Mouse (Mus musculus) intestine, embryonic 16.5 days (tissue): ENCODE data around the gene Gm49378. TPM values are rescaled to one million over a fixed set of nuclear protein-coding genes. Genes with fewer than 3 reads are reported as not detected.

Experiments used
- ATAC-seq: fragments of 200-750 bp; cut with Nextera tagmentation; 2 replicates; pipeline ENCODE4 v1.8.0; 2017; ENCODE audit warnings: moderate TSS enrichment, moderate library complexity
- H3K27ac ChIP-seq: fragments of 300-500 bp; sonication (generic); 2 replicates; pipeline ENCODE4 v1.5.1; 2014; ENCODE audit warnings: mild to moderate bottlenecking, low read length
- H3K27me3 ChIP-seq: fragments of 300-500 bp; sonication (generic); replicated peaks from 2 replicates; pipeline ENCODE4 v1.6.1; 2014; ENCODE audit warnings: low read length, control low read depth, mixed read lengths; ENCODE audit not compliant: control insufficient read depth, insufficient read depth
- H3K36me3 ChIP-seq: fragments of 300-500 bp; sonication (generic); 2 replicates; pipeline ENCODE4 v1.6.1; 2014; ENCODE audit warnings: low read length, control low read depth; ENCODE audit not compliant: control insufficient read depth, insufficient read depth
- H3K4me1 ChIP-seq: fragments of 300-500 bp; sonication (generic); 2 replicates; pipeline ENCODE4 v1.6.1; 2014; ENCODE audit warnings: low read length, control low read depth, mixed read lengths; ENCODE audit not compliant: control insufficient read depth, insufficient read depth
- H3K4me2 ChIP-seq: fragments of 300-500 bp; sonication (generic); 2 replicates; pipeline ENCODE4 v1.6.1; 2014; ENCODE audit warnings: low read depth, low read length, control low read depth
- H3K4me3 ChIP-seq: fragments of 300-500 bp; sonication (generic); 2 replicates; pipeline ENCODE4 v1.5.1; 2014; ENCODE audit warnings: mild to moderate bottlenecking, low read length
- H3K9ac ChIP-seq: fragments of 300-500 bp; sonication (generic); 2 replicates; pipeline ENCODE4 v1.6.1; 2014; ENCODE audit warnings: low read depth, low read length
- H3K9me3 ChIP-seq: fragments of 300-500 bp; sonication (generic); 2 replicates; pipeline ENCODE4 v1.6.1; 2016; ENCODE audit warnings: low read length, control low read depth; ENCODE audit not compliant: control insufficient read depth
- WGBS: fragments of 180-500 bp; shearing (Covaris S2); extraction: QIAGEN DNeasy Blood & Tissue Kit; methylation state at CpG from one replicate; pipeline ENCODE4 v1.1.7; 2014; 5-methylcytosine and 5-hydroxymethylcytosine counted together
- polyA plus RNA-seq: library from polyadenylated mRNA; unstranded; fragments of >200 nt; fragmentation: Nextera tagmentation; extraction: Ambion mirVana; gene quantifications from 2 replicates; pipeline ENCODE4 v1.2.1, GENCODE M21; 2015

The Gm49378 gene
- polyA plus RNA-seq, 1 experiment from 2014 or later = 0.70 TPM

DNA sequence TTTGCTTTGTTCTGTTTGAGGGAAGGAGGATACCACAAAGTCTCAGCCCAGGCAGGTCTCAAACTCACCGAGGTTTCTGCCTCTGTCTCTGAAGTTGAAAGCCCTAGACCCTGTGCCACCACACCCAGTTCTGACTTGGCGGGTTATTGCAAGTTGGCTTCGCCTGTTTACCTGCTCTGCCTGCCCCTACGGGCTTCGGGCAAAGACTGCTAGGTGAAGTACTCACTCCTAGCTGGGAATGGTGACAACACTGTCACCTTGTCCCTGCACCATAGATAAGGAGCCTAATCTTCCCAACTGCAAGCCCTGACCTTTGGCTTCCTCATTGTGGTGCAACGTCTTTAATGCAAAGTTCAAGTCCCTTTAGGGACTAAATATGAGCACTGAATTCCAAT is 52.1 kb downstream of the Gm49378 start:
- 40% methylated on average over 6 of the region's 6 CpGs for WGBS
- H3K9me3 ChIP-seq = no peaks in the 10 kb centered on the region
- H3K4me1 ChIP-seq = peaks cover 13% of the 10 kb centered on the region
- no peak overlapping the region for H3K9ac ChIP-seq
- ATAC-seq = peak; percentile 82
- H3K27me3 ChIP-seq = no peaks in the 10 kb centered on the region
- peak overlapping the region; percentile 91 for H3K4me2 ChIP-seq
- peaks cover 7% of the 10 kb centered on the region; the same call in 1 of the 2 replicates for H3K36me3 ChIP-seq
- peak overlapping the region; percentile 70; the same call in 1 of the 2 replicates for H3K27ac ChIP-seq
- H3K4me3 ChIP-seq = no peak overlapping the region

DNA sequence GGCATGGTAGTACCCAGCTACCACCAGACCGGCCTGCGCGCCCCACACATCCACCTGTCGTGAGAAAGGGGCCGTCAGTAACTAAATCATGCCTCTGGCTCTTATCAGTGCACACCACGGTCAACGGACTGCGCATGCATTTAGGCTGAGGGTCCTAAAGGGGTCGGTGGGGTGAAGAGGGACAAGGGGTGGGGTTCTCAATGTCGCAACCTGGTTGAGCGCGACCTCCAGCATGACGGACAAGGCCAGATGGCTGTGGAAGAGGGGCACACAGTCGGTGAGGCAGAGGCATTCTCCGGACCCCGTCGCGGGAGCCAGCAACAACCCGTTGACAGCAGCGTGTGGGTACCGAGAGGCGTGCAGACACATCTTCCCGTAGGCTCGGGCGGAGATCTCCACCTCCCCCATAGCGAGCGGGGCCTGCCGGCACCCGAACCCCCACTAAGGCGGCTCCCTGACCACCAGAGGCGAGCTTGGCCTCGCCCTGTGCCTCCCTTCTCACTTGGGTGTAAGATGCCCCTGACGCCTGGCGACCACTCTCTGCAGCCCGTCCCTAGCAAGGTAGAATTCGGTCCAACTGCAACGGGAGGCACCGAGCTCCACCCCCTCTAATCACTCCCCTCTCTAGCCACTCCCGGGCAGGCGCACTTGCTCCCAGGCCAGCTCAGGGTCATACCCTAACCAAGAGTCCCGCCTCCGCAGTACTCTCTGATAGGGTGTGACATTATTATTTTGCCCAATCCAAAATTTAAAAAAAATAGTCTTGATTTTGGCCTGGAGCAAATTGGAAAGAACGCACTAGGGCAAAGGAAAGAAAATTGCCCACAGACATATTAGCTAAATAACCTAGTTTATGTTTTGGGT is 52.8 kb downstream of the Gm49378 start, which contains the start of gene Emc9:
TSS of gene Emc9 (minus strand) at position 601 of the 864 bp plus-strand sequence.
- 4% methylated on average over 42 of the region's 43 CpGs for WGBS
- peak; percentile 94 for ATAC-seq

DNA sequence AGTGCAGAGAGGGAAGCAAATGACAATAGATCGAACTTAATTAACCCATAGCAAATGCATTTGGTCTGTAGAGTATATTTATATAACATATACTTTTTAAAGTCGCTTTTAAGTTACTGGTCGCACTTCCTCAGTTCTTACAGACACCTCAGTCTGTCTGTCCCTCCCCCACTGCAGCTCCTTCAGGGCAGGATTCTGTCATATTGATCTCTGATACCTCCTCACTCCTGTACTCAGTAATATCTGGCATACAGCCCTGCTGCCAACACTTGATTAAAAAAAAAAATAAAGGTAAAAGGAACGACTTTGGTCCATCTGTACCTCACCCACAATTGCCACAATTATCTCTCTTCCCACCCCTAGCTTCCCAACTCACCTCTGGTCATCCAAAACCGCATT is 53.4 kb downstream of the Gm49378 start:
- H3K9ac ChIP-seq = peak overlapping the region; percentile 74
- 37% methylated on average over 5 of the region's 5 CpGs for WGBS
- H3K9me3 ChIP-seq = no peaks in the 10 kb centered on the region

More for the DNA sequence above, 52.8 kb downstream of the Gm49378 start, which contains the start of gene Emc9:
- peak within 1 kb of the TSS; percentile 74 for H3K9ac ChIP-seq
- H3K4me2 ChIP-seq = peak within 1 kb of the TSS; percentile 91
- no peaks in the 10 kb centered on the region for H3K27me3 ChIP-seq
- peak within 1 kb of the TSS; percentile 70 for H3K27ac ChIP-seq
- peak within 1 kb of the TSS; percentile 64 for H3K4me3 ChIP-seq
- peaks cover 9% of the 10 kb centered on the region for H3K4me1 ChIP-seq
- H3K36me3 ChIP-seq = peaks cover 12% of the 10 kb centered on the region
- no peaks in the 10 kb centered on the region for H3K9me3 ChIP-seq

DNA sequence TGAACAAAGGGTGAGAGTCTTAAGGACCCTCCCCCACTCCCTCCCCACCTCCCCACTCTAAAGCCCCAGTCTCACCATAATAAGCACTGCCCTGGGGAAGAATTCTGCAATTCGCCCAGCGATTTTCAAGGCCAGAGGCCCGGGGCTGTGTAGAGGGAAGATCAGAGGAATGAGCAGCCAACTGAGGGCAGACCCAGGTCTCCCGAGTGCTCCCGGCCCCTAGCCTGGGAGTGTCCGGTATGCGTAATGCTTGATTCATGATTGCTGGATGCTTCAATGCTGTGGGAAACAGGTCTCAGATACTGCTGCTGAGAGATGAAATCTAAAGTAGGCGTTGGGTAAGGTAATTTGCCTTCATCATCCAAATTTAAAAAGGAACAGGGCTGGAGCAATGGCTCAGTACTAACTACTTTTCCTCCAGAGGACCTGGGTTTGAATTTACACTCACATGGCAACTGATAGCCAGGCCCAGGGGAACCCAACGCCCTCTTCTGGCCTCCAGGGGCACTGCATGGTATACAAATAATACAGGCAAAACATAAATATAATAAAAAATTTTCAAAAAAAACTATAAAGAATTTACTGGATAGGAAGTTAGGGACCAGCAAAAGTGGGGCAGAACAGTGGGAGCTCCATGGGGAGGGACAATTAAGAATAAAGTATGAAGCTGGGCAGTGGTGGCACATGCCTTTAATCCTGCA is 55.6 kb downstream of the Gm49378 start:
- no peak overlapping the region for H3K9ac ChIP-seq
- no peak overlapping the region for H3K4me3 ChIP-seq
- H3K9me3 ChIP-seq = no peaks in the 10 kb centered on the region
- ATAC-seq = no peak
- peaks cover 18% of the 10 kb centered on the region for H3K4me1 ChIP-seq
- peaks cover 13% of the 10 kb centered on the region for H3K36me3 ChIP-seq
- 69% methylated on average over 9 of the region's 9 CpGs for WGBS
- H3K4me2 ChIP-seq = no peak overlapping the region
- H3K27ac ChIP-seq = no peak overlapping the region
- no peaks in the 10 kb centered on the region for H3K27me3 ChIP-seq

More for the DNA sequence above, 53.4 kb downstream of the Gm49378 start:
- no peak overlapping the region for H3K27ac ChIP-seq
- H3K4me3 ChIP-seq = peak overlapping the region; percentile 64
- H3K4me1 ChIP-seq = 0 out of 2 replicates have a peak, but pooled peaks cover 9% of the 10 kb centered on the region
- H3K36me3 ChIP-seq = peaks cover 13% of the 10 kb centered on the region
- H3K27me3 ChIP-seq = no peaks in the 10 kb centered on the region
- ATAC-seq = no peak
- peak overlapping the region; percentile 91 for H3K4me2 ChIP-seq

DNA sequence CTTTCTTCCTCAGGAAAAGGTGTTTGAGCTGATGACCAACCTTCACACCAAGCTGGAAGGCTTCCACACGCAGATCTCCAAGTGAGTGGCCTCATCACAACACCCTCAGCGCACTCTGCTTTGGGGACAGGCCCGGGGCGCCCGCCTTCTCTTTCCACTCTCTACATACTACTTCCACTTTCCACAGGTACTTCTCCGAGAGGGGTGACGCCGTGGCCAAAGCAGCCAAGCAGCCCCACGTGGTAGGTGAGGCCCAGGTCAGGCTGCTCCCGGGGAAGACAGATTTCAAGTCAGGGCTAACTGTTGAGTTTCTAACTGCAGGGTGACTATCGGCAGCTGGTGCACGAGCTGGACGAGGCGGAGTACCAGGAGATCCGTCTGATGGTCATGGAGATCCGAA is 57.0 kb downstream of the Gm49378 start:
- 95% methylated on average over 16 of the region's 16 CpGs for WGBS
- Histone ChIP-seq H3K27ac (no peak overlapping the region), H3K27me3 (no peaks in the 10 kb centered on the region), H3K9me3 (no peaks in the 10 kb centered on the region), H3K4me1 (peaks cover 18% of the 10 kb centered on the region), H3K4me3 (no peak overlapping the region), H3K36me3 (peaks cover 13% of the 10 kb centered on the region), H3K4me2 (no peak overlapping the region), H3K9ac (no peak overlapping the region)
- no peak for ATAC-seq

DNA sequence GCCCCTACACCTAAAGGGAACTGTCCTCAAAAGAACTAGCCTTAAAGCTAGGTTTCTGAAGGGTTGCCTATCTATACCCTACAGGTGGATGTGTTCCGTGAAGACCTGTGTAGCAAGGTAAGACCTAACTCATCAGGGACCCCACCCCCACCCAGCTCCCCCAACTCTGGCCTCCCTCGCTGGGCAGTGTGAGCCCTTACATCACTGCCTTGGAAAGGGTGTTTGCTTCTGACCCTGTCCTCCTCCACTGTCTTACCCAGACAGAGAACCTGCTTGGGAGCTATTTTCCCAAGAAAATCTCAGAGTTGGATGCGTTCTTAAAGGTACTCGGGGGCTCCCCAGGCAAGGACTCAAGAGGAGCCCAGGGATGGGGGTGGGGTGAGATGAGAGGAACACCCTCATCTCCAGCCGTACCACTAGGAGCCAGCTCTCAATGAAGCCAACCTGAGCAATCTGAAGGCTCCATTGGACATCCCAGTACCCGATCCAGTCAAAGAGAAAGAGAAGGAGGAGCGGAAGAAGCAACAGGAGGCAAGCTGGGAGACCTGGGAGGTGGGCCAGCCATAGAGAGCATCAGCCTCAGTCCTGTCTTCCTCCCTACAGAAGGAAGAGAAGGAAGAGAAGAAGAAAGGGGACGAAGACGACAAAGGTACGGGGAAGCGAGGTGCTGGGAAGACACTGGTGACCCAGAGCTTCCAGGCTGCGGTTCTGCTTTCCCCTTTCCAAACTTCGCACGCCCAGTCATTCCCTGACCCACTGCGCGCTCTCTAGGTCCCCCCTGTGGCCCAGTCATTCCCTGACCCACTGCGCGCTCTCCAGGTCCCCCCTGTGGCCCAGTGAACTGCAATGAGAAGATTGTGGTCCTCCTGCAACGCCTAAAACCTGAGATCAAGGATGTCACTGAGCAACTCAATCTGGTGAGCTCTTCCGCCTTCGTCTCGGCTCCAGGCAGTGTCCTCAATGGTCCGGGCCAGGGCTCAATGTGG is 57.9 kb downstream of the Gm49378 start:
- Histone ChIP-seq H3K27ac (no peak overlapping the region), H3K27me3 (no peaks in the 10 kb centered on the region), H3K4me1 (peaks cover 18% of the 10 kb centered on the region), H3K4me3 (no peak overlapping the region), H3K36me3 (peaks cover 13% of the 10 kb centered on the region), H3K9ac (no peak overlapping the region), H3K9me3 (no peaks in the 10 kb centered on the region), H3K4me2 (no peak overlapping the region)
- WGBS = 86% methylated on average over 23 of the region's 23 CpGs
- no peak for ATAC-seq

Other genes starting within 250 kb of the Gm49378 start
- 165 and 167 TPM in 2 replicates for gene Dhrs4, start 159.1 kb downstream of the Gm49378 start, polyA plus RNA-seq
- gene Carmil3, start 147.2 kb downstream of the Gm49378 start, polyA plus RNA-seq = 1.0 TPM in 2 replicates
- gene Cpne6, start 127.5 kb downstream of the Gm49378 start, polyA plus RNA-seq = 0.61 TPM in 2 replicates
- gene Nrl, start 112.9 kb downstream of the Gm49378 start, polyA plus RNA-seq = not detected in 2 replicates
- gene Pck2, start 97.6 kb downstream of the Gm49378 start, polyA plus RNA-seq = 46.2 and 51.8 TPM in 2 replicates
- gene Dcaf11, start 77.9 kb downstream of the Gm49378 start, polyA plus RNA-seq = 102 and 104 TPM in 2 replicates
- gene A730061H03Rik, start 77.5 kb downstream of the Gm49378 start, polyA plus RNA-seq = 2.0 and 2.2 TPM in 2 replicates
- gene Fitm1, start 62.3 kb downstream of the Gm49378 start, polyA plus RNA-seq = 0.18 and 0.28 TPM in 2 replicates
- 217 and 224 TPM in 2 replicates for gene Psme1, start 59.8 kb downstream of the Gm49378 start, polyA plus RNA-seq
- gene Emc9, start 52.6 kb downstream of the Gm49378 start, polyA plus RNA-seq = 14.0 and 15.6 TPM in 2 replicates
- gene Psme2, start 46.8 kb downstream of the Gm49378 start, polyA plus RNA-seq = 347 and 368 TPM in 2 replicates
- 19.0 and 19.8 TPM in 2 replicates for gene Rnf31, start 46.2 kb downstream of the Gm49378 start, polyA plus RNA-seq
- 11.6 and 12.9 TPM in 2 replicates for gene Irf9, start 34.3 kb downstream of the Gm49378 start, polyA plus RNA-seq
- gene Rec8, start 19.9 kb downstream of the Gm49378 start, polyA plus RNA-seq = 13.1 and 13.9 TPM in 2 replicates
- gene Ipo4, start 1.9 kb downstream of the Gm49378 start, polyA plus RNA-seq = 65.5 and 71.1 TPM in 2 replicates
- 131 and 133 TPM in 2 replicates for gene Tm9sf1, start 5.9 kb upstream of the Gm49378 start, polyA plus RNA-seq
- gene Tssk4, start 12.3 kb upstream of the Gm49378 start, polyA plus RNA-seq = 1.0 and 1.3 TPM in 2 replicates
- 65.6 and 70.7 TPM in 2 replicates for gene Mdp1, start 22.6 kb upstream of the Gm49378 start, polyA plus RNA-seq
- gene Gmpr2, start 34.0 kb upstream of the Gm49378 start, polyA plus RNA-seq = 52.3 and 58.4 TPM in 2 replicates
- gene Nedd8, start 34.2 kb upstream of the Gm49378 start, polyA plus RNA-seq = 464 and 495 TPM in 2 replicates
- 32.6 and 37.1 TPM in 2 replicates for gene Tinf2, start 43.9 kb upstream of the Gm49378 start, polyA plus RNA-seq
- 0.75 and 1.4 TPM in 2 replicates for gene Tgm1, start 76.0 kb upstream of the Gm49378 start, polyA plus RNA-seq
- gene Rabggta, start 84.4 kb upstream of the Gm49378 start, polyA plus RNA-seq = 36.9 and 37.5 TPM in 2 replicates
- gene Dhrs1, start 107.8 kb upstream of the Gm49378 start, polyA plus RNA-seq = 151 and 173 TPM in 2 replicates
- 28.3 and 33.6 TPM in 2 replicates for gene Nop9, start 107.8 kb upstream of the Gm49378 start, polyA plus RNA-seq
- 118 and 152 TPM in 2 replicates for gene Cideb, start 120.6 kb upstream of the Gm49378 start, polyA plus RNA-seq
- 0.35 and 0.82 TPM in 2 replicates for gene Ltb4r2, start 123.5 kb upstream of the Gm49378 start, polyA plus RNA-seq
- 1.0 and 1.1 TPM in 2 replicates for gene Ltb4r1, start 128.1 kb upstream of the Gm49378 start, polyA plus RNA-seq
- gene Adcy4, start 146.2 kb upstream of the Gm49378 start, polyA plus RNA-seq = 6.5 and 6.6 TPM in 2 replicates
- gene Ripk3, start 151.0 kb upstream of the Gm49378 start, polyA plus RNA-seq = 51.2 and 55.8 TPM in 2 replicates
- 21.1 and 21.2 TPM in 2 replicates for gene Nfatc4, start 185.2 kb upstream of the Gm49378 start, polyA plus RNA-seq
- gene Nynrin, start 216.1 kb upstream of the Gm49378 start, polyA plus RNA-seq = 12.6 and 13.6 TPM in 2 replicates
- gene Cbln3, start 246.5 kb upstream of the Gm49378 start, polyA plus RNA-seq = 0.17 and 0.27 TPM in 2 replicates
- 12.5 and 13.6 TPM in 2 replicates for gene Khnyn, start 247.1 kb upstream of the Gm49378 start, polyA plus RNA-seq